Mouse (Mus musculus) E14TG2a.4 (cell line): Measurements from ENCODE around the gene Foxn3.
A peak's percentile ranks its signal among the peaks of the same experiment; 100 is the strongest.

Experiments used
- H3K27me3 ChIP-seq: 2 replicates; pipeline ENCODE4 v1.6.1; 2014; ENCODE audit warnings: low read length, control low read depth; ENCODE audit not compliant: insufficient read depth
- H3K36me3 ChIP-seq: 2 replicates; pipeline ENCODE4 v1.6.1; 2014; ENCODE audit warnings: low read length, control low read depth; ENCODE audit not compliant: insufficient read depth
- H3K4me1 ChIP-seq: replicated peaks from 2 replicates; pipeline ENCODE4 v1.6.1; 2014; ENCODE audit warnings: low read depth, low read length, control low read depth
- H3K4me3 ChIP-seq: replicated peaks from 2 replicates; pipeline ENCODE4 v1.5.1; 2014; ENCODE audit warnings: mild to moderate bottlenecking, low read length
- H3K9me3 ChIP-seq: 2 replicates; pipeline ENCODE4 v1.6.1; 2014; ENCODE audit warnings: low read length, control low read depth
- CTCF ChIP-seq: conservative IDR thresholded peaks from 2 replicates; pipeline ENCODE4 v1.5.1; 2014; ENCODE audit warnings: low read length
- NANOG ChIP-seq: IDR thresholded peaks from 2 replicates; pipeline ENCODE4 v1.6.1; 2014; ENCODE audit warnings: borderline replicate concordance, low read length, mixed read lengths
- POU5F1 ChIP-seq: IDR thresholded peaks from 2 replicates; pipeline ENCODE4 v1.6.1; 2014; ENCODE audit warnings: low read length, borderline replicate concordance

Gene Foxn3

DNA sequence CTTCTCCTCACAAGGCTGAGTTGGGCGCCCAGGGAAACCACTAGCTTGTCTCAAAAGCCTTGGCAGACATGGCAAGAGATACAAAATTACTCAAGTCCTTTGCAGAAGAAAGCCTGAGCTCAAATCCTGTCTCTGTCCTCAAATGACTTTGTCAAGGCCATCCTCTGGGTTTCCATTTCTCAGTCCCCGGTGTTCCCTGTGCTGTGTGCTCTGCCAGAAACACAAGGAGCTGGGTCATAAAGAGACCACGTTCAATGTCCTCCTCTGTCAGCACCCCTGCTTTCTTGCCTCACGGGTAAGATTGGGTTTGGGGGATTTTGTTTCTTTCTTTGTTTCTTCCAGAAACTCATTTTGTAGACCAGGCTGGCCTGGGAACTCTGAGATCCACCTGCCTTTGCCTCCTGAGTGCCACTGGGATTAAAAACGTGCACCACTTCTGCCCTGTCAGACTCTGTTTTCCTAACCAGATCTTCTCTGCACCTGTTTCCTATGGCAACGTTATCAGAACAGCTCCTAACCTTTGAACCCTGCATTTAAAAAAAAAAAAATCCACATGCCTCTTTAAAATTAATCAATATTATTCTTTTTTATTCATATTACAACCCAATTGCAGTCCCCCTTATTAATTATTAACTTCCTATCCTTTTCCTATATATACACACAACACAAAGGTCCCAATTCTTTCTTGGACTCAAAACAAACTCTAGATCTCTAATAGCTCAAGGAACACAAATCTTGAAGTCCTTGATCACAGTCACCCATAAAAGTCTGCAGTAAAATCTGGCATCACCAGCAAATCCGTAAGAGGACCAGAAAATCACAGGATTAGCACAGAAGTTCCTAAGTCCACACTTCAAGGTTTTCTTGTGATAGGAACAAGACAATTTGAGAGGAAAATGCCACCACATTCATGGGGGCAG is 144.6 kb downstream of the Foxn3 start:
- H3K27me3 ChIP-seq = no peaks in the 10 kb centered on the region
- no peaks in the 10 kb centered on the region for H3K9me3 ChIP-seq
- no peak overlapping the region for H3K4me3 ChIP-seq
- no peaks in the 10 kb centered on the region for H3K36me3 ChIP-seq
- no peak for TF ChIP-seq POU5F1
- no peak for TF ChIP-seq NANOG
- TF ChIP-seq CTCF = no peak
- H3K4me1 ChIP-seq = peaks cover 43% of the 10 kb centered on the region

DNA sequence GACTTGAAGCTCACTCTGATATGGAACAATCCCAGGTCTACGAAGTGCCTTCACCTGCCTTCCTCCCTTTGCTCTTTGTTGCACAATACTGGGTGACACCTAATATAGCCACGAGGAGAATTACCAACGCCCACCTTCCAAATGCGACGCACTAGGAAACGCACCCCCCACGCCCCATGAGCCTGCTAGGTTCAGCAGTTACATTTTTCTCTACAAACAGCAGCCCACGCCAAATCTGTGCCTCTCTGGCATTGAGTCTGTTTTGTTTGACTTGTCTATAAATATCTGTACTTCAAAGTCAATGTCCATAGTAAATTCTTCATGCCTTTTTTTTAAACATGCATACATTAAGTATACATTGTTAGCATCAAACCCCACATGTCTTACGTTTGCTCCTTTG is 145.5 kb downstream of the Foxn3 start:
- no peak overlapping the region for H3K4me3 ChIP-seq
- H3K27me3 ChIP-seq = no peaks in the 10 kb centered on the region
- TF ChIP-seq NANOG = no peak
- no peak for TF ChIP-seq CTCF
- no peak for TF ChIP-seq POU5F1
- H3K36me3 ChIP-seq = no peaks in the 10 kb centered on the region
- peaks cover 51% of the 10 kb centered on the region for H3K4me1 ChIP-seq
- H3K9me3 ChIP-seq = no peaks in the 10 kb centered on the region

- Histone ChIP-seq H3K27me3 (no peaks in the 10 kb centered on the region), H3K4me1 (peaks cover 54% of the 10 kb centered on the region), H3K36me3 (no peaks in the 10 kb centered on the region), H3K9me3 (no peaks in the 10 kb centered on the region), H3K4me3 (no peak overlapping the region)
- TF ChIP-seq CTCF (no peak), NANOG (no peak), POU5F1 (no peak)
Observed at GRCm38 (mm10) chr12:99415538-99415937, 147.8 kb downstream of the Foxn3 start.

DNA sequence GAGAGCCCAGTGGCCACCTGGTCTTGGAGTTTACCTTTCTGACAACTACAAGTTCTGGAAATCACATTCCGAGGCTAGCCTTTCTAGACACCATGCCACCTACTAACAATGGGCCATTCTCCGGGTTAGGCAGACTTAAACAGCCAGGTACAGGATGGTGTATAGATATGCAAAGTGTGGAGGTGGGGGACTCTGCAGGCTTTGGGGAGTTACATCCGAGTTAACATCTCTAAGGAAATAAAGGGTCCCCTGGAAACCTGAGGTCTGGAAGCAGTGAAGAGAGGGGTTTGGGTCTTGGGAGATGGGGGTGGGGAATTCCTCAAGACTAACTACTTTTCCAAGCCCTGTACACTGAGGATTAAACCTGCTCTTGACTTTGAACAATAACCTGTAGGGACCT is 150.9 kb downstream of the Foxn3 start:
- Histone ChIP-seq H3K36me3 (peaks cover 8% of the 10 kb centered on the region), H3K9me3 (no peaks in the 10 kb centered on the region), H3K27me3 (no peaks in the 10 kb centered on the region), H3K4me1 (peaks cover 74% of the 10 kb centered on the region), H3K4me3 (peak overlapping the region; percentile 74)
- TF ChIP-seq POU5F1 (peak; percentile 88), CTCF (no peak), NANOG (no peak)

DNA sequence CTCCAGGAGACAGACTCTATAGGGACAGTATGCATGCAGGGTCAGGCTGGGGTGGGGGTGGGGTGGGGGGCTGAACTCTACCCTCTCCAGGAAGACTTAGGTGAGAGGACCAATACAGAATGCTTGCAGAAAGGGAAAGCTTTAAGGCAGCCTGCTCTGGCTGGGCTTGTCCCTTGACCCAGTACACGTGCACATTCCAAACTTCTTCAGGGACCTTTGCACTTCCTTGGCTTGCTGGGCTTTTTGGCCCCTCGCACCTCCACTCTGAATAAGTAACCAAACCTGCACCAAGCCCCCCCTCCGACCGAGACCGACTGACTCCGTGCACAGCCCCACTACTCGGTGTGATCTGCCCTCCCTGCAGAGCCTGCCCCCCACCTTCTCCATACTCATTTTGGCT is 151.3 kb downstream of the Foxn3 start:
- TF ChIP-seq CTCF (no peak), NANOG (no peak), POU5F1 (no peak)
- Histone ChIP-seq H3K36me3 (peaks cover 8% of the 10 kb centered on the region), H3K9me3 (no peaks in the 10 kb centered on the region), H3K27me3 (no peaks in the 10 kb centered on the region), H3K4me3 (peak overlapping the region; percentile 74), H3K4me1 (peaks cover 79% of the 10 kb centered on the region)

DNA sequence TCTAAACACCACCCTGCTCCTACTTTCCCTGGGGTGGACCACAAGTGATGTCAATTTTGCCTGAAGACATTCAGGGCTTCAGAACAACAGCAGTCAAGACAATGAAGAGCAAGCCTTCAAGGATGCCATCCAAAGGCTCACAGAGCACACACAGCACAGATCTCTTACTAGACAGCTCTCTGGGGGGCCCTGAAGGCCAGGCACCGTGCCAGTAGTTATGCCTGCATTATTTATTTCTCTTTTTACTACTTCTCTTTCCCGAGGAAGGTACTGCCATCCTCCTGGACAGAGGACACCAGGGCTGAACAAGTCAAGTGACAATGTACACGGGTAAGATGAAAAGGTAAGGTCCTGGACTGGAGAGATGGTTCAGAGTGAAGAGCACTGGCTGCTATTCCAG is 154.7 kb downstream of the Foxn3 start:
- peaks cover 70% of the 10 kb centered on the region for H3K4me1 ChIP-seq

DNA sequence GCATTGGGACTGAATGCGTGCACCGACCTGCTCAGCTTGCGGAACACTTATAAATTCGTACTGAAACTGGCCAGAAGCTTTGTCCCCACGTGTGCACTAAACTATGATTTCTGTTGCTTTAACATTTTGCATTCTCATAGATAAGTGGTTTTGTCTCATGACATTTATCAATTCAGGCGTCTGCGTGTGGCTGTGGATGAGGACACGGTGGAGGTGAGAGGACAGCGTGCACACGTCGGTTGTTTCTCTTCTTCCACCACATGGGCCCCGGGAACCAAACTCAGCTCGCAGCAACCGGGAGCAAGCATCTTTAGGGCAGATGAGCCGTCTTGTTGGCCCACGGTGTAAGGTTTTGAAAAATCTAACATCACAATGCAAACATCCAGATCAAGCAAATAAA is 155.3 kb downstream of the Foxn3 start:
- TF ChIP-seq CTCF (no peak), POU5F1 (no peak), NANOG (no peak)
- Histone ChIP-seq H3K27me3 (no peaks in the 10 kb centered on the region), H3K36me3 (peaks cover 8% of the 10 kb centered on the region), H3K4me1 (peaks cover 64% of the 10 kb centered on the region), H3K4me3 (no peak overlapping the region), H3K9me3 (peaks cover 6% of the 10 kb centered on the region)

More for the DNA sequence above, 154.7 kb downstream of the Foxn3 start:
- no peak overlapping the region for H3K4me3 ChIP-seq
- H3K36me3 ChIP-seq = peaks cover 8% of the 10 kb centered on the region
- TF ChIP-seq CTCF = no peak
- no peak for TF ChIP-seq NANOG
- TF ChIP-seq POU5F1 = no peak
- no peaks in the 10 kb centered on the region for H3K27me3 ChIP-seq
- peaks cover under 1% of the 10 kb centered on the region for H3K9me3 ChIP-seq

- peaks cover 8% of the 10 kb centered on the region for H3K36me3 ChIP-seq
- no peak overlapping the region for H3K4me3 ChIP-seq
- peaks cover 60% of the 10 kb centered on the region for H3K4me1 ChIP-seq
- TF ChIP-seq NANOG (no peak), CTCF (no peak), POU5F1 (no peak)
- no peaks in the 10 kb centered on the region for H3K27me3 ChIP-seq
- peaks cover 14% of the 10 kb centered on the region for H3K9me3 ChIP-seq
Observed at GRCm38 (mm10) chr12:99407318-99407716, 156.1 kb downstream of the Foxn3 start.
